Mouse (Mus musculus): ENCODE measurements around the gene Pex10.

DNA sequence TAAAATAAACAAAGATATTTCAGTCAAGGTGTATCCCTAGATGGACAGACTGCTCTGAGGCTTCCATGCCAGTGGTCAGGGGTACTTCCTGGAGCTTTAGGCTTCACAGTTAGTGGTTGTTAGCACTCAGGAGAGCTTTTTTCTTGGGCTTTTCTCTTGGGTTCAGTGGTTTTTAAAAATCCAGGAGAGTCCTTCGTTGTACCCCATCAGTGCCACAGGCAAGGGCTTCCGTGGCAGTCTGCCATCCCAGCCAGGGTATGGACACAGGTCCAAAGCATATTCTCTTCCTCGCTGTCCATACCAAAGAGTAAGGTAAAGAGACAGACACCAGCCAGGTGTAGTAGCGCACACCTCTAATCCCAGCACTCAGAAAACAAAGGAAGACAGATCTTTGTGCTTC is 23.3 kb downstream of the Pex10 start:
- TF ChIP-seq CTCF (IDR thresholded peaks at IDR 0.05; ENCODE audit: low read depth) (no peak), EP300 (IDR thresholded peaks at IDR 0.05; ENCODE audit: low read depth) (no peak)

Measured in liver, postnatal 0 days (tissue).